20 mouse cellular contexts compared by ENCODE assay signal in genomic region chr15:27804447-27804846, GRCm38 (mm10).
DNase-seq lines count a peak whose midpoint lies in the region; ATAC-seq and TF ChIP-seq lines count a peak whose summit lies in the region.
"Had no signal": no experiment of that assay in that cellular context is flagged by ENCODE, and none has a peak within 500 bp of the region (broad histone marks: within the 10 kb centered on the region; RNA-seq: fewer than 3 reads in every experiment).

No protein-coding gene starts in this region.

- no peak for TF ChIP-seq EP300 in lung, postnatal 0 days (IDR thresholded peaks at IDR 0.05)

- DNase-seq in lung, postnatal 0 days (ENCODE audit: low spot score) = no peak
- no peak for DNase-seq in limb, embryonic 14.5 days (ENCODE audit: low spot score)
- no peak for DNase-seq in adrenal gland, postnatal 4 days (ENCODE audit: low spot score in 2 of 2)
- DNase-seq: cerebellum, postnatal 10 days; embryo, embryonic 11 days; gastrocnemius, postnatal 14 days; heart, postnatal 14 days; liver, embryonic 13.5 days; lung, postnatal 14 days; right cerebral cortex, postnatal 4 days; thymus, postnatal 4 days had no signal

- H3K36me3 ChIP-seq in hindbrain, embryonic 12.5 days = peaks cover 38% of the 10 kb centered on the region
- H3K36me3 ChIP-seq in hindbrain, embryonic 16.5 days (ENCODE audit: control insufficient read depth, insufficient read depth, low read length) = peaks cover 19% of the 10 kb centered on the region
- peaks cover 15% of the 10 kb centered on the region for H3K36me3 ChIP-seq in lung, embryonic 15.5 days
- H3K36me3 ChIP-seq in lung, postnatal 0 days (ENCODE audit: insufficient read depth, low read length) = peaks cover 14% of the 10 kb centered on the region; the same call in 1 of the 2 replicates
- peaks cover 46% of the 10 kb centered on the region for H3K36me3 ChIP-seq in embryonic facial prominence, embryonic 13.5 days
- H3K36me3 ChIP-seq in limb, embryonic 14.5 days (ENCODE audit: control insufficient read depth, insufficient read depth, low read length) = peaks cover 48% of the 10 kb centered on the region

- H3K4me2 ChIP-seq in hindbrain, embryonic 12.5 days (replicated peaks) = no peak overlapping the region
- no peak overlapping the region for H3K4me2 ChIP-seq in hindbrain, embryonic 16.5 days (ENCODE audit: low read length)
- H3K4me2 ChIP-seq in lung, embryonic 15.5 days = no peak overlapping the region
- H3K4me2 ChIP-seq in lung, postnatal 0 days (replicated peaks; ENCODE audit: low read depth, low read length) = no peak overlapping the region
- no peak overlapping the region for H3K4me2 ChIP-seq in embryonic facial prominence, embryonic 13.5 days
- H3K4me2 ChIP-seq in limb, embryonic 14.5 days (replicated peaks; ENCODE audit: low read depth, low read length, severe bottlenecking) = no peak overlapping the region
- H3K4me2 ChIP-seq: intestine, embryonic 15.5 days; liver, embryonic 13.5 days; neural tube, embryonic 12.5 days had no signal

- 0 out of 2 replicates have a peak, but pooled peaks have one; percentile 9 for ATAC-seq in hindbrain, embryonic 12.5 days (ENCODE audit: low FRiP score)
- no peak for ATAC-seq in hindbrain, embryonic 16.5 days
- ATAC-seq in lung, embryonic 15.5 days (ENCODE audit: borderline replicate concordance, extremely low read depth, low FRiP score, low TSS enrichment) = no peak
- ATAC-seq in lung, postnatal 0 days = no peak
- ATAC-seq in embryonic facial prominence, embryonic 13.5 days (ENCODE audit: insufficient number of reproducible peaks, insufficient read depth, low FRiP score, low TSS enrichment, low read depth) = no peak
- no peak for ATAC-seq in limb, embryonic 14.5 days (ENCODE audit: low FRiP score, low read depth)
- ATAC-seq in cerebellum, adult (ENCODE audit: insufficient number of reproducible peaks, low FRiP score, low TSS enrichment) = no peak
- ATAC-seq: intestine, embryonic 15.5 days had no signal

- no peak for TF ChIP-seq CTCF in lung, postnatal 0 days (IDR thresholded peaks at IDR 0.05)

- TF ChIP-seq POLR2A in limb, embryonic 14.5 days (IDR thresholded peaks at IDR 0.05; ENCODE audit: borderline replicate concordance, extremely low read depth, insufficient read depth, insufficient read length) = no peak

- peaks cover 38% of the 10 kb centered on the region for H3K4me1 ChIP-seq in hindbrain, embryonic 12.5 days
- H3K4me1 ChIP-seq in hindbrain, embryonic 16.5 days (ENCODE audit: control insufficient read depth, insufficient read depth, low read depth, low read length) = peaks cover 15% of the 10 kb centered on the region
- peaks cover 66% of the 10 kb centered on the region for H3K4me1 ChIP-seq in lung, embryonic 15.5 days
- H3K4me1 ChIP-seq in lung, postnatal 0 days (ENCODE audit: insufficient read depth, low read depth, low read length) = peaks cover 11% of the 10 kb centered on the region
- H3K4me1 ChIP-seq in embryonic facial prominence, embryonic 13.5 days = peaks cover 93% of the 10 kb centered on the region
- H3K4me1 ChIP-seq in limb, embryonic 14.5 days (ENCODE audit: control insufficient read depth, insufficient read depth, low read length) = peaks cover 55% of the 10 kb centered on the region

- H3K9me3 ChIP-seq in hindbrain, embryonic 12.5 days (replicated peaks) = no peaks in the 10 kb centered on the region
- H3K9me3 ChIP-seq in hindbrain, embryonic 16.5 days (ENCODE audit: control insufficient read depth, low read length) = no peaks in the 10 kb centered on the region
- no peaks in the 10 kb centered on the region for H3K9me3 ChIP-seq in lung, embryonic 15.5 days
- H3K9me3 ChIP-seq in lung, postnatal 0 days (ENCODE audit: low read length) = no peaks in the 10 kb centered on the region
- no peaks in the 10 kb centered on the region for H3K9me3 ChIP-seq in embryonic facial prominence, embryonic 13.5 days
- no peaks in the 10 kb centered on the region for H3K9me3 ChIP-seq in limb, embryonic 14.5 days (ENCODE audit: control insufficient read depth, low read length)
- H3K9me3 ChIP-seq: intestine, embryonic 15.5 days; liver, embryonic 13.5 days; megakaryocyte, embryonic 14.5 days; neural tube, embryonic 12.5 days had no signal

- H3K27me3 ChIP-seq in hindbrain, embryonic 12.5 days = no peaks in the 10 kb centered on the region
- H3K27me3 ChIP-seq in hindbrain, embryonic 16.5 days (replicated peaks; ENCODE audit: control insufficient read depth, insufficient read depth, low read length) = no peaks in the 10 kb centered on the region
- H3K27me3 ChIP-seq in lung, embryonic 15.5 days = no peaks in the 10 kb centered on the region
- H3K27me3 ChIP-seq in lung, postnatal 0 days (replicated peaks; ENCODE audit: insufficient read depth, low read length) = no peaks in the 10 kb centered on the region
- H3K27me3 ChIP-seq in embryonic facial prominence, embryonic 13.5 days = no peaks in the 10 kb centered on the region
- H3K27me3 ChIP-seq in limb, embryonic 14.5 days (ENCODE audit: control insufficient read depth, insufficient read depth, low read length) = no peaks in the 10 kb centered on the region
- H3K27me3 ChIP-seq: intestine, embryonic 15.5 days; liver, embryonic 13.5 days; neural tube, embryonic 12.5 days had no signal

- H3K4me3 ChIP-seq in hindbrain, embryonic 12.5 days = no peak overlapping the region
- no peak overlapping the region for H3K4me3 ChIP-seq in hindbrain, embryonic 16.5 days (ENCODE audit: low read length)
- H3K4me3 ChIP-seq in lung, embryonic 15.5 days = no peak overlapping the region
- H3K4me3 ChIP-seq in lung, postnatal 0 days (ENCODE audit: low read depth, low read length) = no peak overlapping the region
- no peak overlapping the region for H3K4me3 ChIP-seq in embryonic facial prominence, embryonic 13.5 days
- H3K4me3 ChIP-seq in limb, embryonic 14.5 days (replicated peaks; ENCODE audit: low read length) = no peak overlapping the region
- H3K4me3 ChIP-seq: intestine, embryonic 15.5 days; liver, embryonic 13.5 days; megakaryocyte, embryonic 14.5 days; neural tube, embryonic 12.5 days had no signal

- WGBS in hindbrain, embryonic 12.5 days = 74% methylated on average over 14 of the region's 14 CpGs
- 80% methylated on average over 14 of the region's 14 CpGs for WGBS in hindbrain, embryonic 16.5 days
- WGBS in lung, embryonic 15.5 days = 78% methylated on average over 14 of the region's 14 CpGs
- 75% methylated on average over 14 of the region's 14 CpGs for WGBS in lung, postnatal 0 days
- whole genome bisulfite sequencing in embryonic facial prominence, embryonic 13.5 days = 66% methylated on average over 14 of the region's 14 CpGs
- WGBS in limb, embryonic 14.5 days = 79% methylated on average over 14 of the region's 14 CpGs

- H3K27ac ChIP-seq in hindbrain, embryonic 12.5 days = peak overlapping the region; percentile 62; the same call in 1 of the 2 replicates
- H3K27ac ChIP-seq in hindbrain, embryonic 16.5 days (ENCODE audit: low read depth, low read length) = no peak overlapping the region
- H3K27ac ChIP-seq in lung, embryonic 15.5 days = peak overlapping the region; percentile 55; the same call in 1 of the 2 replicates
- no peak overlapping the region for H3K27ac ChIP-seq in lung, postnatal 0 days (ENCODE audit: low read length)
- peak overlapping the region; percentile 60 for H3K27ac ChIP-seq in embryonic facial prominence, embryonic 13.5 days
- H3K27ac ChIP-seq in limb, embryonic 14.5 days (replicated peaks; ENCODE audit: low read depth, low read length) = peak overlapping the region; percentile 61; the same call in 1 of the 2 replicates
- H3K27ac ChIP-seq: intestine, embryonic 15.5 days; kidney, postnatal 0 days; liver, embryonic 13.5 days; neural tube, embryonic 12.5 days had no signal

- H3K9ac ChIP-seq in hindbrain, embryonic 12.5 days = no peak overlapping the region
- H3K9ac ChIP-seq in hindbrain, embryonic 16.5 days (ENCODE audit: low read depth, low read length) = no peak overlapping the region
- H3K9ac ChIP-seq in lung, embryonic 15.5 days = no peak overlapping the region
- no peak overlapping the region for H3K9ac ChIP-seq in lung, postnatal 0 days (replicated peaks; ENCODE audit: low read depth)
- no peak overlapping the region for H3K9ac ChIP-seq in embryonic facial prominence, embryonic 13.5 days
- H3K9ac ChIP-seq in limb, embryonic 14.5 days (ENCODE audit: low read depth, low read length, severe bottlenecking) = no peak overlapping the region
- H3K9ac ChIP-seq: intestine, embryonic 15.5 days; liver, embryonic 13.5 days; neural tube, embryonic 12.5 days had no signal

Comparison
In these comparisons a context has a peak if more than half of its experiments do, and no peak if none do; other contexts are left out.
1. H3K27ac ChIP-seq: peak in hindbrain, embryonic 12.5 days (single experiment), lung, embryonic 15.5 days (single experiment), embryonic facial prominence, embryonic 13.5 days (single experiment) and limb, embryonic 14.5 days (single experiment); none in hindbrain, embryonic 16.5 days (single experiment) and lung, postnatal 0 days (single experiment).